Mouse (Mus musculus) thymus, postnatal 36 days (tissue): ENCODE measurements around the gene Spop.

ENCODE experiments used
- DNase-seq, 2 experiments: peaks; one replicate each; pipeline ENCODE4 v3.0.0; 2022; ENCODE audit warnings: mixed read lengths in 2 of 2

Gene Spop

DNA sequence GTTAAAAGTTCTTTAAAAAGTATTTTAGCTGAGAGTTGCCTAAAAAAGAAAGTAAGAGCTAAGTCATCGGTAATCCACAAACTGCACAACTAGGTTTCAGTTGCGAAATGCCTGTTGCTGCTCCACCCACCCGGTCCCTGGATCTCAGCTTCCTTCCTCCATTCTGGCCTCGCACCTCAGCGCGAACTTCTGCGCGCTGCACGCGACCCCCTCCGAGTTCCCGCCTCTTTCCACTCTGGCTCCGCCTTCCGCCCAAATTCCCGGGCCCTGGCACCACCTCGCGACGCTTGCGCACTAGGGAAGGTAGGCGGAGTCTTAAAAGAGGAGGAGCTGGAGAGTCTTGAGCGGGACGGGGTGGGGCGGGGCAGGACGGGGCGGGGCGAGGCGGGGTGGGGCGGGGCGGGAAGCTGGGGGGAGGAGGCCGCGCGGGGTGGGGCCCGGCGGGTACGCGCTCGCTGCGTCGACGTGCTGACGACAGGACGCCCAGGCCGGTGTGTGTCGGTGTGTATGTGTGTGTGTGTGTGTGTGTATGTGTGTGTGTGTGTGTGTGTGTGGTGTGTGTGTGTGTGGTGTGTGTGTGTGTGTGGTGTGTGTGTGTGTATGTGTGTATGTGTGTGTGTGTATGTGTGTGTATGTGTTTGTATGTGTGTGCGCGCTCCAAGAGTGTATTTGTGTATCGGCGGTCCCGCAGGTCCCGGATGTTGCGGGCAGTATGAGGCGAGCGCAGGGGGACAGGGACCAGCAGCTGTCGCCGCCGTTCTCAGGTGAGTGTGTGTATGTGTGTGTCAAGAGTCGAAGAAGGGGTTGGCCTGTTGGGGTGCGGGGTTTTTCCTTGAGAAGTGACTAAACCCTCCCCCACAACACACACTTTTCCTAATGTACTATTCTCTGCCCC is at the start of gene Spop:
Gene Spop (plus strand): TSS at position 440 of the 895 bp plus-strand sequence.
- peak; percentile 91 to 92 for DNase-seq

DNA sequence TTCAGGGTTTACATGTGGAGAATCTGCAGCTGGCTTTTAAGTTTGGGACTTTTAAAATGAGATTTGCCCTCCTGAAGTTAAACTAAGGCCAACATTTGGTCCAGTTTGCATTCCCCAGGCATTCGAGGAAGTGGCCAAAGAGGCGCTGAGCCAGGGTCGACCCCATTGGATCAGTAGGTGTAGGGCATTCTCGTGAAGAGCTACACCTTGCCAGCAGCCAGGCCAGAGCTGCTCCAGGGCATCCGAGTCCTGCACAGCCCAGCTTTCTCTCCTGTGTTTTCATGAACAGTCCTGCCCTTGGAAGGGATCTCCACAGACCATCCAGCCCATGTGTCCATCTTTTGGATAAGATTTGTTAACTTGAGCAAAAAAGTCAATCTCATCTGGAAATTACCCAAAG is 49.5 kb upstream of the Spop start:
- DNase-seq = no peak

DNA sequence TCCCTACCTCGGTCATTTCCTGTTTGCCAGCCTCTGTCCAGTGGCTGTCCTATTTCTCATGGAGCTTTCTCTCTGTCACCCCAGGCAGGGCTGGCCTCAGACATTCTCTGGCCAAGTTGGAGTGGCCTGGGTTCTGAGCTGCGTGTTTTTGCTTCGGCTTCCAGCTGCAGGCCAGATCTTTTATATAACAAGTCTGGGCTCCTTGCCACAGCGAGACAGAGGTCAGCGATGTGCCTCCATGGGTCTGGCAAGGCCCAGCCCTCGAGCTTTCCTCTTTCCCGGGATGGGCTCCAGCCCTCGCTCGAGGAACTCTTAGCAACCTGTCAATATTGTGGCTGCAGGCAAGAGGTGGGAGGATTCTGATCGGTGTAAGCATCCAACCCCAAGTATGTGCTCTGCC is 48.3 kb upstream of the Spop start:
- DNase-seq = no peak

DNA sequence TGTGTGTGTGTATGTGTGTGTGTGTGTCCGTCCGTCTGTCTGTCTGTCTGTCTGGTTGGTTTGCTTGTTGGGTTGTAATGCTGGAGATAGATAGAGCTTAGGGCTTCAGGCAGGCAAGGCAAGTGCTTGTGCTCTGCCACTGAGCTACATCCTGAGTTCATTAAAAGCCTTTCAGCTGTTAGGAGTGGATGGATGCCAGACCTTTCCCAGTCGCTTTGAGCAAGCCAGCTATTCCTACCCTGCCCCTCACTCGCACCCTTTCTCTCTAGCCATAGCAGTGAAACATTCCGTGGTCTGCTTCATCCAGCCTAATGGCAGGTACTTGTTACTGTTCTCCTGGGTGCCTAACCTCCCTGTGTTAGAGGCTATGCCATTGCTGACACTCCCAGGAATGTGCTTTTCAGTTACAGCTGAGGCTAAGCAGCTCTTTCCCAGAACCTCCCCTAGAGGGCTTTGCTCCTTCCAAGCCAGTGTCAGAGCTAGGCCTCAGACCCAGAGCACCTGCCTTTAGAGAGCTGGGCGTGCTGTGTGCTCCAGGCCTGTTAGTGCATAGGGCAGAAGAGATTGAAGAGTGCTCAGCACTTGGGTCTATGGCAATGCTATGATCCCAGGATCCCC is 47.5 kb upstream of the Spop start:
- peak; percentile 34 to 53 for DNase-seq

DNA sequence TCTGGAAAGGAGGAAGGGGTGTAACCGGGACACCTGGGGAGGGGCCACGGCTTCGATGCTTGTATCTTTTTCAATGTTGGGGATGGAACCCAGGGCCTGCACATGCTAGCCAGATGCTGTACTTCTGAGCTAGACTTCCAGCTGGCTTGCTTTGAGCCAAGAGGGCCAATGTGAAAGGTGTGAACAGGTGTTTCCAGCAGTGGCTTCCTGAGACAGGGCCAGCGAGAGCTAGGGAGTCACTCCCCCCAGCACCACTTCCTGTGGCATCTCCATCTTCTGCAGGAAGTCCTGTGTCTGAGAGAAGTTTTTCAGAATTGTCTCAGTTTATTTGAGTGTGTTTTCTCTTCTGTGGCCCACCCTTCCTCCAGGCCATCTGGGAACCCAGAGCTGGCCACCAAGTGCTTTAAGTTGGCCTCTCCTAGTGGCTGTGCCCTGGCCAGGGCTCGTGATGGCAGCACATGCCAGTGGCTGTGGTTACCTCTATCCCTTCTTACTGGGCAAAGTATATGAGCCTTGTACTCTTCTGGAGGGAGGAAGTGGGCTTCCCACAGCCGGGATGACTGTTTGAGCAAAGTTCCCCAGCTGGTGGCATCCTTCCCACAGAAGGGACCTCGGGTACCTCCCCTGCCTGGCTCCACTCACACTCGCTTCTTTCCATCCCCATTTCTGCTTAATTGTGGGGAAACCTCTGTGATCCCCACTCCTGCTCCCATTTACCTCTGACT is 46.7 kb upstream of the Spop start:
- peak; percentile 65 to 81 for DNase-seq

DNA sequence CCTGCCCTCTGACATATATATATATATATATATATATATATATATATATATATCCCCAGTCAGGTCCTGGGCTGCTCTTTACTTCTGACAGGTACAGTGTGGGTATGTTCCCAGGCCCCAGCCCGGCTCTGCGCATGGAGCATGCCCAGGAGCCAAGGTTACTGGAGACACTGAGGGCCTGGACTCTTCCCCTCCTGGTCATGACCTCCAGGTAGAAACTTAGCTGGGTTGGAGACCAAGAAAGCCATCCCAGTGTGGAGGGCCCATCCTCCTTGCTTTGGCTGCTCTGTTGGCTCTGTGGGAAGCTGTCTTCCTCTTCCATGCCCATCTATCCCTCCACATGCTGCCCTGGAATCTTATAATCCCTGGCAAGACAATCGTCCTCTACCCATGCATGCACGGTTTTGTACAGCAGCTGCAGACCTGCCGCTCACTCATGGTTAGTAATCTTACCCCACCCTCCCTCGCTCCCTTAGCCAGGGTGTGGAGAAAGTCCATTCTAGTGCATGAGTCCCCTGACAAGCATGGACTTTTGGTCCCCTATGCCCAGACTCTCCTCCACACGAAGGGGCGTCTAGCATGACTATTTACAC is 45.6 kb upstream of the Spop start:
- DNase-seq = no peak

DNA sequence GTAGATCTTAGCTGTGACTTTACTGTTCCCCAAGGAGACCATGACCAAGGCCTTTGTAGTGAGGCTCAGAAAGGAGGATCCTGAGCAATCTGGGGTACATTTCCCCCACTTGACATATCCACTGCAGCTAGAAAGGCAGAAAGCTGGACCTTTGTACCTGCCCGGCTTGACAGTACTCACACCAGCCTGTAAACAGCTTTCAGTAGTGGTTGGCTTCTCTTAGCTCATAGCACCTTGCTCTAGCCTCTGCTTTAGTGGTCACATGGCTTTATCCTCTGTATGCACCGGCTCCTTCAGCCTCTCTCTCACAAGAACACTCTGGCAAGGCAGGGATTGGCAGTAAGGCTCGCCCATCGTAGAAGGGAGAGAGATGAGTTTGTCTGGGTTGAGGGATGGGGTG is 45.0 kb upstream of the Spop start:
- DNase-seq = no peak

DNA sequence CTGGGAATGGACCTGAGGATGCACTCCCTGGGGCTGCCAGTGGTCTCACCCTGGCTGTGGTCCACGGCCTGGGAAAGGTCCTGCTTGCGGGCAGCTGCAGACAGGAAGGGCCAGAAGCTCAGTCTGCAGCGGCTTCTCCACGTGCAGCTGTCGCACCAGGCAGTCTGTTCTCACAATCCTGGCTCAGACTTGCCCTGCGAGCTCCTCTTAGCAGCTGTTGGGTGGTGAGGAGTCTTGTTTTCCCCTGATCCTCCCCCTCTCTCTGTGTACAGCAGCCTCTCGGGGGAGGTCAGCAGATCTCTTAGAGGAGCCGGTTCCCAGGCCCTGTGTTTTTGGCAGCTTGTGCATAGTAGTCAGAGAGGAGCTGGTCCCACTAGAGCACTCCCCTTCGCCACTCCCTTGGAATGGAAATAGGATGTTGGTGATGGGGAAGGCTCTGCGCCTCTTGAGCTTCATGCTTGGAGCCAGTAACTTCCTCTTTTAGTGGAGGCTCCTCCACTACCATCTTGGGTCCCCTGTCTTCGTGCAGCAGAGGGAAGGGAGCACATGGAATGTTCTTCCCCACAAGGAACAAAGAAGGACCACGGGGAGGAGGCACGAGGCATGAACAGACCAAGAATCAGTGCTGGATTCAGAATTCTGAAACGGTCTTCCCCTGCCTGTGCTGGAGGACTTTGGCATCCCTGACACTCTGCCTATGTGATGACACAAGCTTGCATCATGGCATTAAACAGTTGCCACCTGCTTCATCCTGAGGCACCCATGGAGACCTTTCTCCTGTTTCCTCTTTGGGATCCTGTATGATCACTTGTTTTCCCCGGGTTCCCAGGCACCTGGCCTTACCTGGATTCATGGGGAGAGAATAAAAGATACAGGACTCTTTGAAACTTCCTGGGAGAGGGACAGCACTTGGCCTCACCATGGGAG is 43.7 kb upstream of the Spop start:
- peak; percentile 33 to 52 for DNase-seq

DNA sequence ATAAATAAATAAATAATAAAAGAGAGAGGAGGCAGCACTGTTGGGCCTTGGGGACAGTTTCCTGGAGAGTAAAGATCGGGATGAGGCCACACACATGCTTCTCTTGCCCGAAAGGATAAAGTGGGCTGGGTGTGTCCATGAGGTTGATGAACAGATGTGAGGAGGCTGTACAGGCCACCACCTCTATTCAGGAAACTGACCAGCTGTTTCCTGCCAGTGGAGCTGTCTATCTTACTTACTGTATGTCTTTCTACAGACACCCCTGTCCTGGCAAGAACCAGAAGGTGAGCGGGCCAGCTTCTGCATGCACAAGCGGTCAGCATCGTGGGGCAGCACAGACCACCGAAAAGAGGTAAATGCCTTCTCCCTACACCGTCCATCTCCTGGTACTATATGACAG is 42.7 kb upstream of the Spop start:
- no peak for DNase-seq

DNA sequence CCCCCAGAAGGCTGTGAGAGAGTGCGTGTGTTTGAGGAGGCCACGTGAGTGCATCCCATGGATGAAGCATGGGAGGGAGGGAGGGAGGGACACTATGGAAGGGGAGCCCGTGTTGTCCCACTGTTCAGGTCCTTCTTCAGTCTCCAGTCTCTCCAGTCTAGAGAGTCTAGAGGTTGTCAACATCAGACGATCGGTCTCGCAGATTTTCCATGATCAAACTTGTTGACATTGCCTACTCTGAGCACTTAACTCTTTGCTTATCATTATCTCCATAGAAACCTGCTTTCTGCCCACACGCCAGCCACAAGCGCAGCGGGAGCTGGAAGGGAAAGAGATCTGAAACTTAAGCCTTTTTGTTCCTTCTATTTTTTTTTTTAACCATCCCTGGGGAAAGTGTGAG is 35.0 kb upstream of the Spop start:
- DNase-seq = no peak

DNA sequence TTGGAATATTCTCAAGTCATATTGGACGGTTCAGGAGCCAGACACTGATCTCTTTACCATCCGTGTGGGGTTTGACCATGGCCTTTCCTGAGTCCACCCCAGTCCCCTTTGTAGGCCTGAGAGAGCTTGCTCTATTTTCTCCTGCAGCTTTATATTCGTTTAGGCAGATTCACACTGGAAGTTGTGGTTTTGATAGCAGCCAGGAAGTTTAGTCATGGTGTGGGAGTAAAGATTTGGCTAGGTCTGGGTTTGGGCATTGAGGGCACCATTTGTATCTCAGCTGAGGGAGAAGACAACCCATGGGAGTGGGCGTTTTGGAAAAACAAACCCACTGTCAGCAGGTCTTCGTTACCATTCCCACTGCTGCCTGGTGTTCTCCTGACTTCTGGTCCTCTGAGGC is 34.3 kb upstream of the Spop start:
- DNase-seq = no peak

DNA sequence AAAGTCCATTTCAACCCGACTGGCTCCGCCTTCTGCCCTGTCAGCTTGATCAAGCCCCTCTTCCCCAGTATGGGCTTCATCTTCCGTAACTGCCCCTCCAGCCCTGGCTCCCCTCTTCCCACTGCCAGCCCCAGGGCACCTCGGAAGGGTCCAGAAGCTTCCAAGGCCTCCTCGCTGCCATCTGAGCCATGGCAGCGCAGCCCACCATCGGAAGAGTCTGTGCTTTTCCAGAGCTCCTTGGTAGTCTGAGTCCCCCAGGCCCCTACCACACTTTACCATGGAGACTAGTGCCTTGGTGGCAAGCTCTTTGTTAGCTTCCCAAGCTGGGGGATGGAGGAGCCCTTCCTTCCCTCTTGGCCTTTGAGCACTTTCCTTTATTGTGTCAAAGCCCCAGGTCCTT is 33.2 kb upstream of the Spop start:
- DNase-seq = no peak

DNA sequence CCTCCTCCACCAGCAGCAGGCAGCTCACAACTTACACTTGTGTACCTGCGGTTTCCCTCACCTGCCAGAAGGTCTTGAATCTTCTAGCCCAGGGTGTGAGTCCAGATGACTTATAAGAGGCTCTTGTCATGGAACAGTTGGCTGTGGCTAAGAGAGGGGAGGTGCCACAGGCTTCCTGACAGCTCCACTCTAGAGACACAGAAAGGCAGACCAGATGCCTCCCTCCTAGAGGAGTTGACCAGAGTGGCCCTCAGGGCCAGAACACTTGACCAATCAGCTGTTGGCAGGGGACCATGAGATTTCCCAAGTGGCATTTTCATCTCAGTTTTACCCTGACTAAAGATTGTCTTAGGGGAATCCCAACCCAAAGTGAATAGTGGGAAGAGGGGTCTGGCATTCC is 32.7 kb upstream of the Spop start:
- DNase-seq = no peak

DNA sequence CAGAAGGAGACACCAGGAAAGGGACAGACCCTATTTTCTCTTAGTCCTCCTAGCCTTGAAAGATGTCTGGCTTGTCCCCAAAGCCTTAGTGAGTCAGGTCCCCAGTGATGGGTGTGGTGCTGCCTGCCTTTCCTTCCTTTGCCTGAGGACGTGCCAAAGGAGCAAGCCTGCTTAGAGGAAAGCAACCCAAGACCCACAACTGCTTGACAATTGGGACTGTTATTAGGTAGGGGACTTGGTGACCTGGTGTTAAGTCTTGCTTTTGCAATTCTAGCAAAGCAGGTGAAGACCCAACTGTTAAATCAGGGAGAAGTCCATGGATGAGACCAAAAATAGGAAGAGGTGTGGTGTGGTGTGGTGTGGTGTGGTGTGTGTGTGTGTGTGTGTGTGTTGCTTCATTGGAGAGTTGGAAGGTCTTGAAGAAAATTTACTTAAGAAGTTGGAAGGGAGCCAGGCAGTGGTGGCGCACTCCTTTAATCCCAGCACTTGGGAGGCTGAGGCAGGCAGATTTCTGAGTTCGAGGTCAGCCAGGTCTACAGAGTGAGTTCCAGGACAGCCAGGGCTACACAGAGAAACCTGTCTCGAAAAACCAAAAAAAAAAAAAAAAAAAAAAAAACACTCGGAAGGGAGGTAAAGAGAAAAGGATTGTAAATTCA is 30.4 kb upstream of the Spop start:
- DNase-seq = no peak

DNA sequence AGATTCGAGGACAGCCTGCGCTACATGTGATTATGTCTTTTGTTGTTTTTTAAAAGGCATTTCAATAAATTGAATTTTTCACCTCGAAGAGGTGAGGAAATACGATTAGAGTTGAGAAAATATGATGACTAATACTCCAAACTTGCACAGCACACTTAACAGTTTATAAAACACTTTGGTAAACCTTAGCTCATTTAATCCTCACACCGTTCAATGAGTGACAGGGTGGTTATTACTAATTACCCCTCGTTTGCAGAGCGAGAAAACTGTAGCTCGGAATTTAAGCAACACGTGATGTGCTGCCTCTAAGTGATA is 29.9 kb upstream of the Spop start:
- no peak for DNase-seq

DNA sequence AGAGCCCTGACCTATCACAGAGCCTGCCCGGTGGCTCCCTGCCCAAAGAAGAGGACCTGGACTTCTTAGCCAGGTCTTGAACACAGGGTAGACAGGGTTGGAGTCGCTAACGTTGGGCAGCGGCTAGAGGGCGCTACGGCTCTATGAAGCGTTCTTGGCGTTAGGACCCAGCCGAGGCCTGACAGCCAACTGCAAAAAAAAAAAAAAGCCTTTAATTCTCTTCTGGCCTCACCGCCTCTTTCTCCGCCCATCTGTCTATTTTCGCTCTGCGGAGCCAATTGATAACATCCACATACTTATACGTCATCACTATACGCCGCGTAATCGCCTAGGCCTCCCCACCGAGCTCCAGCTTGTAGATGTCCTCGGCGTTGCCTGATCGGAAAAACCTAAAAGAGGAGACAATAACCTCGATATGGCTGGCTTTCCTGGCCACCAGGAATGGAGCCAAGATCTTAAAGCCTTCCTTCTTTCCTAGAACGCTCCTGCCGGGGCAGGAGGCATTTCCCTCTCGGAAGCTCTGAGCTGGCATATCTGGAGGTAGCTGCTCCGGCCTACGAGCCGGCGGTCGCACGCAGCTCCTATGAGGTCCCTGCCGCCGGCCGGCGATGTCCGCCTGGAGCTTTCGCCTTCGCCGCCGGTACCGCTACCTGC is 29.4 kb upstream of the Spop start, which contains the start of gene Slc35b1:
Gene Slc35b1 (plus strand): TSS at position 374 of the 654 bp plus-strand sequence.
- peak; percentile 87 to 89 for DNase-seq

DNA sequence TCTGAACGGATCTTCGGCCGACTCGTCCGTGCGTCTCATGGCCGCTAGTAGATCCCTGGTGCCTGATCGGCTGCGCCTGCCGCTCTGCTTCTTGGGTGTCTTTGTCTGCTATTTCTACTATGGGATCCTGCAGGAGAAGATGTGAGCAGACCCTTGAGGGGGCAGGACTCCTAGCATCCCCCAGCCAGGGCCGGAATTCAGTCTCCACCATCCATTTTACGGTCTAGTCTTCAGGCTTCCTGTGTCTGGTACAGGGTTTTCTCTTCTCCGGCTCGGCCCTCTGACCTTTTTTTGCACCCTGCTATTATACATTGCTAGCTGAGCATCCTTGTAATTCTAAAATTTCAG is 28.9 kb upstream of the Spop start:
- DNase-seq = no peak

DNA sequence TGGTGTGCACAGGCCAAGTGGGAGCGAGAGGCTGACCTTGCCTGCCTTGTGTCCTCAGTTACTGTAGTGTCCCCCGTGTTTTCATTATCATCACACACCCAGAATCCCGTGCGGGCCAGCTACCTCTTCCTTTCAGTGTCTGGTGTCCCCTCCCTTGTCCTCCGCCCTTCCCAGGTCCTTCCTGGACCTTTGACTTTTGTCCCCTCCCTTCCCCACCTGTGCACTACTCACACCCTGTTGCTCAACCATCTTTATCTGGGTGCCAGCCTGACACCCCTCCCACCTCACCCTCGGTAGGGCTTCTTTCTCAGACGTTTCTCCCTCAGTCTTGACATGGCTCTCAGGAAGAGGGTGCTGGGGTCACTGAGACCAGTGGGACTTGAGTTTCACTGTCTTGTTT is 26.5 kb upstream of the Spop start:
- DNase-seq = no peak

DNA sequence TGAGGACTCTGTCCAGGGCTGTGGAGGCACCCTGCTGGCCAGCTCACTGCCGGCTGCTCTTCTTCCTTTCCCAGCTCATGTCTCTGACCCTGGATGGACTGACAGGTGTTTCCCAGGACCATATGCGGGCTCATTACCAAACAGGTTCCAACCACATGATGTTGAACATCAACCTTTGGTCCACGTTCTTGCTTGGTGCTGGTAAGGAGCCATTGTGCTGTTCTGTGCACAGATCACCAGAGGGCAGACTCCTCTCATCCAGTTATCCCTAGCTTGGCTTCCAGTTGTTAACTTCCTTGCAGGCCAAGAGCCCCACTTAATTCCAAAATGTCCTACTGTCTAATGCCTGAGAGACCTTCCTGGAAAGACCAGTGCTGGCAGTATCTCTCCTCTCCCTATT is 24.9 kb upstream of the Spop start:
- DNase-seq = no peak

DNA sequence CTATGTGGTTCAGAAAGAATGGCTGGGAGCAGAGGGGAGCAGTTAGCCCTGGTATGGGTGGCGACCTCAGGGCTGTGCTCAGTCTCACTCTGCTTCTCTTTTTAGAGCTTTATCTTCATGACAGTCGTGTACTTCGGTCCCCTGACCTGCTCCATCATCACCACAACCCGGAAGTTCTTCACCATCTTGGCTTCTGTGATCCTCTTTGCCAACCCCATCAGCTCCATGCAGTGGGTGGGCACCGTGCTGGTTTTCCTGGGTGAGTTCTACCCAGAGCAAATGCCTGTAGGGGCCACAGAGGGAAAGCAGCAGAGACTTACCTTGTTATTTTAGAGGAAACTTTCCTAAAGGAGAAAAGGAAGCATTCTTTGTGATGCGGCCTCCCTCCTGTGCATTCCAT is 23.5 kb upstream of the Spop start:
- DNase-seq = no peak

DNA sequence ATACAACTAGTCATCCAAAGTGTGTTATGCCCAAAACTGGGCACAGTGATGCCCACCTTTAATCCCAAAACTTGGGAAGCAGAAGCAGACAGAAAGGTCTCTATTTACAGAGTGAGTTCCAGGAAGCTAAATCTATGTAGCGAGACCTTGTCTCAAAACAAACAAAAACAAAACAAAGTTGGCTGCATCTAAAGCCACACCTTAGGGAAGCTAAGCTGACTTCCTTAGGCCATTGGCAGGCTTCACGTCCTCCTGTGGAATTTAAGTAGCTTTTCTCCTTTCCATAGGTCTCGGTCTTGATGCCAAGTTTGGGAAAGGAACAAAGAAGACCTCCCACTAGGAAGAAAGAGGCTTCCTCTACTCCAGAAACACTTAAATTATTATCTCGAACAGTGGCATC is 22.7 kb upstream of the Spop start:
- DNase-seq = no peak
